Mouse (Mus musculus) neutrophil, adult 5-6 weeks (primary cell): ENCODE results near the gene Olfr1444. TPM values are rescaled to one million over a fixed set of nuclear protein-coding genes. Genes with fewer than 3 reads are reported as not detected.

Experiments used
- ATAC-seq: fragments of 151-379, 151-347 bp; 2 replicates; pipeline ENCODE4 v1.8.0; 2017; ENCODE audit warnings: mild to moderate bottlenecking, moderate TSS enrichment; ENCODE audit not compliant: insufficient number of reproducible peaks, poor library complexity, low FRiP score, severe bottlenecking; ENCODE audit errors: extremely low read depth
- total RNA-seq: library from RNA; stranded (forward); fragments of 200-1000 nt; gene quantifications from 2 replicates; pipeline ENCODE4 v1.2.3, GENCODE M21; 2017

The Olfr1444 gene
- total RNA-seq = 0.61 TPM in 1 of 2 replicates, not detected in the other

GRCm38 (mm10) chr19:12856983-12857382 is at the start of gene Olfr1444:
Gene Olfr1444 (plus strand): TSS chr19:12857283.
- no peak for ATAC-seq

- ATAC-seq = no peak
Observed at GRCm38 (mm10) chr19:12812644-12813364, 44.3 kb upstream of the Olfr1444 start.

- ATAC-seq = no peak
Observed at GRCm38 (mm10) chr19:12813883-12814282, 43.2 kb upstream of the Olfr1444 start.

- 0 out of 2 replicates have a peak, but pooled peaks have one; percentile 30 for ATAC-seq
Observed at GRCm38 (mm10) chr19:12818507-12818906, 38.6 kb upstream of the Olfr1444 start.

- ATAC-seq = peak; percentile 75
Observed at GRCm38 (mm10) chr19:12820383-12820782, 36.7 kb upstream of the Olfr1444 start.

- no peak for ATAC-seq
Observed at GRCm38 (mm10) chr19:12824549-12824948, 32.5 kb upstream of the Olfr1444 start.

GRCm38 (mm10) chr19:12830823-12831430 is 26.2 kb upstream of the Olfr1444 start:
- ATAC-seq = no peak

- no peak for ATAC-seq
Observed at GRCm38 (mm10) chr19:12831559-12831958, 25.5 kb upstream of the Olfr1444 start.

- 0 out of 2 replicates have a peak, but pooled peaks have one; percentile 19 for ATAC-seq
Observed at GRCm38 (mm10) chr19:12833625-12834024, 23.5 kb upstream of the Olfr1444 start.

GRCm38 (mm10) chr19:12838507-12838906 is 18.6 kb upstream of the Olfr1444 start:
- no peak for ATAC-seq

GRCm38 (mm10) chr19:12846382-12846781 is 10.7 kb upstream of the Olfr1444 start, which contains the start of gene Gm5244:
Gene Gm5244 (plus strand): TSS chr19:12846682.
- ATAC-seq = no peak

GRCm38 (mm10) chr19:12883555-12883954 is 26.5 kb downstream of the Olfr1444 start, which contains the start of gene Olfr1445:
Gene Olfr1445 (plus strand): TSS chr19:12883855.
- no peak for ATAC-seq

GRCm38 (mm10) chr19:12893424-12893823 is 36.3 kb downstream of the Olfr1444 start, which contains the start of gene Olfr1446:
Gene Olfr1446 (minus strand): TSS chr19:12893524.
- no peak for ATAC-seq

- ATAC-seq = no peak
Observed at GRCm38 (mm10) chr19:12903643-12904042, 46.6 kb downstream of the Olfr1444 start, which contains the start of gene Olfr1447. Gene Olfr1447 (minus strand): TSS chr19:12903743.

Other genes with a start within 250 kb of the Olfr1444 start
- gene Glyat, start 224.0 kb upstream of the Olfr1444 start, total RNA-seq = not detected in 2 replicates
- gene Olfr1442, start 186.8 kb upstream of the Olfr1444 start, total RNA-seq = not detected in 2 replicates
- not detected in 2 replicates for gene Olfr1443, start 179.2 kb upstream of the Olfr1444 start, total RNA-seq
- not detected in 2 replicates for gene Keg1, start 161.5 kb upstream of the Olfr1444 start, total RNA-seq
- gene Cntf, start 91.7 kb upstream of the Olfr1444 start, total RNA-seq = 1.4 and 2.2 TPM in 2 replicates
- 74.2 and 77.0 TPM in 2 replicates for gene Zfp91, start 61.2 kb upstream of the Olfr1444 start, total RNA-seq
- 49.7 and 54.9 TPM in 2 replicates for gene Lpxn, start 61.1 kb upstream of the Olfr1444 start, total RNA-seq
- gene Gm5244, start 10.6 kb upstream of the Olfr1444 start, total RNA-seq = 1.5 and 1.9 TPM in 2 replicates
- not detected in 2 replicates for gene Olfr1445, start 26.6 kb downstream of the Olfr1444 start, total RNA-seq
- not detected in 2 replicates for gene Olfr1446, start 36.2 kb downstream of the Olfr1444 start, total RNA-seq
- not detected in 2 replicates for gene Olfr1447, start 46.5 kb downstream of the Olfr1444 start, total RNA-seq
- not detected in 2 replicates for gene Olfr1448, start 67.1 kb downstream of the Olfr1444 start, total RNA-seq
- gene Olfr1449, start 73.6 kb downstream of the Olfr1444 start, total RNA-seq = 0.81 TPM in 1 of 2 replicates, not detected in the other
- 0.49 TPM in 1 of 2 replicates, not detected in the other for gene Olfr1450, start 93.0 kb downstream of the Olfr1444 start, total RNA-seq
- not detected in 2 replicates for gene Olfr1451, start 137.7 kb downstream of the Olfr1444 start, total RNA-seq
- not detected in 2 replicates for gene Olfr1453, start 171.0 kb downstream of the Olfr1444 start, total RNA-seq
- gene Olfr1454, start 203.3 kb downstream of the Olfr1444 start, total RNA-seq = not detected in 2 replicates
- not detected in 2 replicates for gene Olfr1457, start 240.6 kb downstream of the Olfr1444 start, total RNA-seq
- not detected in 2 replicates for gene Olfr1458, start 249.5 kb downstream of the Olfr1444 start, total RNA-seq